Mouse (Mus musculus) activated CD4-positive, CD25-positive, alpha-beta regulatory T cell, adult 9 weeks (primary cell): ENCODE measurements around the gene Uvssa. TPM values are rescaled to one million over a fixed set of nuclear protein-coding genes. Genes with fewer than 3 reads are reported as not detected.

Experiments used
- polyA plus RNA-seq: library from polyadenylated mRNA; unstranded; fragments of 100-300 nt; shearing (Covaris generic); gene quantifications from one replicate; pipeline ENCODE4 v1.2.1, GENCODE M21; 2017

The Uvssa gene
- 12.3 TPM for polyA plus RNA-seq

DNA sequence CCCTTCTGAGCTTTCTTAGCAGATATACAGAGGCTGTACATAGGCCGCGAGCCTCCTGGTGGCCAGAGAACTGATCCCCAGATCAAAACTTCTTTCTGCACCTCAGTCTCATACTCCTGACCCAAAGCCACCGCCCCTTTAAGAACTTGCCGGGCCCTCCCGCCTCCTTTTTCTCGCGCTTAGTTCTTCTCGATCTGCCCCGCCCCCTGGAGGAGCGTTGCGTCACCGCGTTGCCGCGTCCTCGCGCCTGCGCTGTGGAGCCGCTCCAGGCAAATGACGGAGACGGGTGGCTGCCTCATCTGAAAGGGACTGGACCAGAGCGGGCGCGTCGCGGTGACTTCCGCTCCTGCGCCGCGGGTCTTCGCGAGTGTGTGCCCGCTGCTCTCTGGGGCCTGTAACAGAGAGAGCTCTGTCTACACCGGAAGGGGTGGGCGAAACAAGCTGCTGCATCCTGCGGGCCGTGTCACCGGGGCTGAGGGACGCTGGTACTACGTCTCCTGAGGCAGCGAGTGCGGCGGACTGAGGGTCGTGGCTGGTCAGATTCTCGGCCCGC lies at the start of gene Uvssa:
Uvssa (plus strand) TSS at position 248 of the 553 bp plus-strand sequence.

DNA sequence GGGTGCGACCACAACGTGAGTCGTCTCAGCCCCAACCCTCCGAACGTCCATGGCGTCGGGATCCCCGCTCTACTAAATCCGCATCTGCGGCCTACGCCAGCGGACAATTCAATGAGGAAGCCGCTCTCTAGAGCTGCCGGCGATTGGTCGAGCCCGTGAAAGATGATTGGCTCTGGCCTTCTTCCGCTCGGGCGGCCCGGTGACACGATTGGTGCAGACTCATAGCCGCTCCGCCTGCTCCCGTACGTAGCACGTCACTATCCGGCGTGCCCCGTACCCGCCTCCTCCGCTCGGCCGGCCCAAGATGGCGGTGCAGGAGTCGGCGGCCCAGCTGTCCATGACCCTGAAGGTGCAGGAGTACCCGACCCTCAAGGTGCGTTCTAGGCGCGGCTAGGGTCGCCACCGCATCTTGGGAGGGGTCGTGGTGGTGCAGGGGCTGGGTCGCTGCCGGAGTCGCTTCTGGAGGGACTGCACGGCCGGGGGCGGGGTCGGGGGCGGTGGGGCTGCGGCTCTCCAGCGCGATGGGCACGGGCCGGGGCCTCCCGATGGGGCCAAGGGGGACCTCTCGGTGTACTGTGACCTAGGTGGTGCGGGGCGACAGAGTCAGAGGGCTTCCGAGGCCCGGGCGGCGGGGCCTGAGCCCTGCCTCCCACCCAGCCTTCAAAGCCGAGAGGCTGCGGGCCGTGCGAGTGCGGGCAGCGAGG lies 42.9 kb upstream of the Uvssa start, which contains the start of gene Maea:
Maea (plus strand) TSS at position 237 of the 704 bp plus-strand sequence.

DNA sequence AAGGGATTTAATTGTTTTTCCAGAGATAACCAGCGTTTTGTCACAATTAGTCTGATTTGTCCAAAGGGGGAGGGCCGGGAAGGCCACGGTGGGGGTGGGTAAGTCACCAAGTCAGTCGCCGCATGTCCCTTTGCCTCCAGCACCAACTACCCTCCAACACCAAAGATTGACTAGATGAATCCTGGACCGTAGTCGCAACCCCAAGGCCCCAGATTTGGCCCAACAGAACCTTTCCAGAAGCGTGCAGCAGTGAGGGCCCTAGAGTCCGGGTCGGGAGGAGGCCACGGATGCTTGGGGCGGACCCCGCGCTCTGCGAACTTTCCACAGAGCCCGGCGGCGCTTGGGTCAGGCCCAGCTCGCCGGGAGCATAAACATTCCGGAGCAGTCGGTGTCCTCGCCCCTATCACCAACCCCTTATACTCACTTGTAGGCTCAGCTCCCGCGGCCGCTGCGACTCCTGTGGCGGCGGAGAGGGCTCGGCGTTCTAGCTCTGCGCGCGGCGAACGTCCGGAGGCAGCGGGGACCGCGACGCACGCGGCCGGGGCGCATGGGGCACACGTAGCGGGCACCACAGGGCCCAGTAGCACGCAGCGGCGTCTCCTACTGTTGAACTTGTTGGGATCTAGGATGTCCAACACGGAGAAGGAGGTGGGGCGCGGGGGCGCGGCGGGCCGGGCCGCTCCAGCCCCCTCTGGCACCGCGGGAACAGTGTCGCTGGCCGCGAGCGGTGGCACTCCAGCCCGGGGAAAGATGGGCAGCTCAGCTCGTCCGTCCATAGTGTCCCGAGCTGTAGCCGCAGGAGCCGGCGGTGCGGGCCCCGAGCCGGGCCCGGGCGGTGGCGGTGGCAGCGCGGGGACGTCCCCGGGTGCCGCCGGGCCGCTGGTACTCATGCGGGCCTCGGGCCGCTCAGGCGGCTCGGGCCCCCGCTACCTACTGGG lies 55.1 kb downstream of the Uvssa start, which contains the start of gene Nkx1-1:
Nkx1-1 (minus strand) TSS at position 776 of the 938 bp plus-strand sequence.

Other genes with a start within 250 kb of the Uvssa start
- not detected for gene Spon2, start 160.1 kb upstream of the Uvssa start, polyA plus RNA-seq
- 11.7 TPM for gene Ctbp1, start 103.6 kb upstream of the Uvssa start, polyA plus RNA-seq
- gene Maea, start 43.0 kb upstream of the Uvssa start, polyA plus RNA-seq = 117 TPM
- gene Nkx1-1, start 55.4 kb downstream of the Uvssa start, polyA plus RNA-seq = not detected